Mouse (Mus musculus): ENCODE results near the gene Rhbdf1.

DNA sequence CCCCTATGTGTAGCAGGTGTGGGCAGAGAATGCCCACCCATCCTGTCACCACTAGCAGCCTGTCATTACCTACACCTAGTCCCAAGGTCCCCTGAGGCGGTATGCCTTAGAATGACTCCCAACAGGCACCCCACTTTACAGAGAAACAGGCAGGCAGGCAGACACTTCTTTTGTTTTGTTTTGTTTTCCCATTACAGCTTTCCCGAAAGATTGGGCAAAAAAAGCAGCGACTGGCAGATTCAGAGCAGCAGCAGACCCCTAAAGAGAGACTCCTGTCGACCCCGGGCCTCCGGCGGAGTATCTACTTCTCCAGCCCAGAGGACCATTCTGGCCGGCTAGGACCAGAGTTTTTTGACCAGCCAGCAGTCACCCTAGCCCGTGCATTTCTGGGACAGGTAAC is 5.5 kb upstream of the Rhbdf1 start:
- TF ChIP-seq CTCF (IDR thresholded peaks at IDR 0.05; ENCODE audit: low read depth) (no peak), EP300 (IDR thresholded peaks at IDR 0.05; ENCODE audit: low read depth) (no peak)
